Mouse (Mus musculus): Measurements from ENCODE around the gene Rpl41.
"Not testable (repeated sequence)": the region's sequence is repeated elsewhere in the genome, so short reads cannot be mapped to it uniquely, and the experiment has no call there.

Rpl41 gene

DNA sequence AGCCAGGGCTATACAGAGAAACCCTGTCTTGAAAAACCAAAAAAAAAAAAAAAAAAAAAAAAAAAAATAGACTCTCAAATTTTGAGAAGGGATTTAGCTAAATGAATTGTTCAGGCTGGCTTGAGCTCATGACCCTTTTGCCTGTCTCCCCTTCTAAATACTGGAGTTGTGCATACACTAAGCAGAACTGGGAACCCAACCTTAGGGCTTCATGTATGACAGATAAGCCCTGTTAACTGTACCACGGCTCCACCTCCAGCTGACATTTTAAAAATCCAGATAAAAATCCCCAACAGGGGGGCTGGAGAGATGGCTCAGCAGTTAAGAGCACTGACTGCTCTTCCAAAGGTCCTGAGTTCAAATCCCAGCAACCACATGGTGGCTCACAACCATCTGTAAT, 6.5 kb upstream of the Rpl41 start:
- DNase-seq (ENCODE audit: low spot score) = not testable (repeated sequence)

- not testable (repeated sequence) for DNase-seq (ENCODE audit: low spot score)
These were observed 1.2 kb upstream of the Rpl41 start for GRCm38 (mm10) chr10:128550144-128550823.

DNA sequence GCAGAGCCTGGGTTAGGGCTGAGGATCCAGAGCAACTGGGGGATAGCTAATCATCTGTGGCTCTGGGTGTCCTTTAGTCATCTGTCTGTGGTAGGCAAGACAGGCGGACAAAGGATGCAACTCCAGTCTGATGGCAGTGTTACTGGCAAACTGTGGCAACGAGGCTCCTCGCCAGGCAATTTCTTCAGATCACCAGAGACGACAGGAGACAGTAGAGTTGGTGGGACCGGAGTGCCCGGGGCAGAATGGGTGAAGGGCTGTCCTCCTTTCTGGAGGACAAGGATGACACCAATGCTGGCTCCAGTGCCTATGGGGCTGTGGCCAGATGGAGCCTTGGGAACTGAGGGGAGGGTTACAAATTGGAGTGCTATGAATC, 565 bp upstream of the Rpl41 start:
- DNase-seq (ENCODE audit: low spot score) = not testable (repeated sequence)

DNA sequence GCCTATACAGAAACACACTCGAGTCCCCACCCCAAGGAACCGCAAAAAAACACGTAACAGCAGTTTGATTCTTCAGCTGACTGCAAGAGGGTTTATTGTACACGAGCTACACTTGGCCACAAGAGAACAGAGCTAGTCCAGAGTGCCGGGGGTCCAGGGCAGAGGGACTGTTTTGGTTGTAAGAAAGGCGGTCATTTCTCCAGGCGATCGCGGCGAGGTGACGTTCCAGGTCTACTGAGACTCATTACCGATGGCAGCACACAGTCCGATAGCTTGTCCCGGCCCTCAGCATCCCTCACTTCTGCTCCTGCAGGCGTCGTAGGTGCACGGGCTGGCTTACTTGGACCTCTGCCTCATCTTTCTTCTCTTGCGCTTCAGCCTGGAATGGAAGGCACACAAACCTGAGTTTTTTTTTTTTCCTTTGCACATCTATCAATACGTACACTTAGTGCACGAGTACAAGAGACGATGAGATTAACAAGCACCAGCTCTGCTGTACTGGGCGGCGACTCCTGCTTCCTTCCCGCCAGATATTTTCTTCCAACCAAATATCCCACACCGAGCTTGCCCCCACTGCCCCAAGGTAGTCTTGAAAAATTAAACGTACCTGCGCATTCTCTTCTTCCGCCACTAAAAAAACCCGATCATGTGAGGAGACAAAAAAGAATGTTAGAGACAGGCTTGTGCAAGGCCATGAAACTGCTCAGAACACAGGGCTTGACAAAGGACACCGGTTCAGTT, 884 bp downstream of the Rpl41 start:
- not testable (repeated sequence) for DNase-seq (ENCODE audit: low spot score)

- peak; percentile 86 for DNase-seq (ENCODE audit: low spot score)
These were observed 1.6 kb downstream of the Rpl41 start, which contains the start of gene Zc3h10 for GRCm38 (mm10) chr10:128547361-128548032. Gene Zc3h10, minus strand, starts transcription at chr10:128547774.

DNA sequence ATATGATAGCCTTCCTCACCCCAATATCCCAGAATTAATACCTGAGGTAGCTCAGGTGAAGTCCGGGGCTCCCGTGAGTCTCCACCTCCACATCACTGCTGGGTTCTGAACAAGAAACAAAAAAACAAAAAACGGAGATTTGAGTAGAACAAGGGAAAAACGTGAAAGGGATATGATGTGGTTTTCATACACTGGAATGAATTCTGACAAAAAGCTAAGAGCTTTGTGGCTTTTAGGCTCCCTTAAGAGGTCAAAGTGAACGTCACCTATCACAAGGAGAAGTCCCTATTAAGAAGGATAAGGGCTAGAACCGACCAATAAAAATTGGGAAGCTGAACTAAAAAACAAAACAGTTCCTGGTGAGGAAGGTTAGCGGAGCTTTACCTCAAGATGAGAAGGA, 2.3 kb downstream of the Rpl41 start:
- no peak for DNase-seq (ENCODE audit: low spot score)

- DNase-seq (ENCODE audit: low spot score) = no peak
These were observed 2.7 kb downstream of the Rpl41 start for GRCm38 (mm10) chr10:128546361-128546760.

- no peak for DNase-seq (ENCODE audit: low spot score)
These were observed 3.6 kb downstream of the Rpl41 start for GRCm38 (mm10) chr10:128545570-128545898.

GRCm38 (mm10) chr10:128544674-128545569, 4.2 kb downstream of the Rpl41 start:
- DNase-seq (ENCODE audit: low spot score) = no peak

- no peak for DNase-seq (ENCODE audit: low spot score)
These were observed 4.9 kb downstream of the Rpl41 start for GRCm38 (mm10) chr10:128544151-128544657.

DNA sequence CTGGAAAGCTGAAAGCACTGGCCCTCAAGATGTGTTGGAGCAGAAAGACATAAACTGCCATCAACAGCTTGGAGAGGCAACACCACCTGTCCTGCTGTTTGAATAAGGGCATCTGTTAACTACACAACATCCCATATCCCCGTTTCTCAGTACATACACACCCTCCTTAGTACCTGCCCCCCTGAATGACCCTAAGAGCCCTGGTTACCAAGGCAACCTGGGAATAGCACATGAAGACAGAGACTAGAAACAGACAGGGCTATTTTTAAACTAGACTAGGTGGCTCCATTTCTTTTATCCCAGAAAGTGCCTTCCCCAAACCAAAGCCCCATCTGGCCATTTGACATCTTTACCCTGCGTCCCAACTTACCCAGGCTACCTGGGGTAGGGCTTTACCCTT, 6.0 kb downstream of the Rpl41 start:
- DNase-seq (ENCODE audit: low spot score) = no peak

- DNase-seq (ENCODE audit: low spot score) = no peak
These were observed 10.7 kb downstream of the Rpl41 start for GRCm38 (mm10) chr10:128538340-128538870.

GRCm38 (mm10) chr10:128536266-128536940, 12.7 kb downstream of the Rpl41 start:
- peak; percentile 85 for DNase-seq (ENCODE audit: low spot score)

DNA sequence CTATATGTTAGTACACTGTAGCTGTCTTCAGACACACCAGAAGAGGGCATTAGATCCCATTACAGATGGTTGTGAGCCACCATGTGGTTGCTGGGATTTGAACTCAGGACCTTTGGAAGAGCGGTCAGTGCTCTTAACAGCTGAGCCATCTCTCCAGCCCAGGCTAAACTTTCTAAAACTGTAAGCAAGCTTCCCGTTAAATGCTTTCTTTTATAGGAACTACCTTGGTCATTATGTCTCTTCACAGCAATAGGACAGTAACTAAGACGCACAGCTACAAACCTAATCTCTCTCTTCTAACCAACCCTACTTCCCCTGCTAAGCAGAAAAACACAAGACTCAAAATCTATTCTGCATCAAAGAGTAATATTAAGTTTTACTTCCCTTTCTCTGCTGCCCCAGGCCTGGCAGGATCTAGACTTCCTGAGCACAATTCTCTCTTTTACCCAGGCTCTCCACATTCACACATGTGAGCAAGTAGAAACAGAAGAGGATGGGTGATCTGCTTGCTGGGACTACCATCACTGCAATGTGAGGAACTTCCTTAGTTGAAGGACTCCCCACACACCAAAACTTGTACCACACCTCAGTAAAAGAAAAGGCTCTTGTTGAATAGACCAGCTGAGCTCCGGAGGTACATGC, 13.4 kb downstream of the Rpl41 start:
- no peak for DNase-seq (ENCODE audit: low spot score)

DNA sequence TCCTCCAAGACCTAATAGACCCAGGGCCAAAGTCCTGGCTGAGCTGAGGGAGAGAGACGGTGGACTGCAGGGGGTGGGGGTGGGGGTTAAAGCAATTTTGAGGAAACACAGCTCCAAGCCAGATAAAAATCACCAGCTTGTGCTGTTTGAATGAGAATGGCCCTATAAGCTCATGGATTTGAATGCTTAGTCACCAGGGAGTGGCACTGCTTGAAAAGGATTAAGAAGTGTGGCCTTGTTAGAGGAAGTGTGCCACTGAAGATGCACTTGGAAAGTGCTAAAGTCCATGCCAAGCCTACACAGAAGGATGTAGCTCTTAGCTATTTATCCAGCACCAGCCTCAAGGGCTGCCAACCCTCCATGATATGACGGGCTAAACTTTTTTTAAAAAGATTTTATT, 13.9 kb downstream of the Rpl41 start:
- no peak for DNase-seq (ENCODE audit: low spot score)

GRCm38 (mm10) chr10:128526366-128527356, 22.4 kb downstream of the Rpl41 start:
- DNase-seq (ENCODE audit: low spot score) = no peak

GRCm38 (mm10) chr10:128525671-128526308, 23.3 kb downstream of the Rpl41 start, which contains the start of gene Esyt1:
Gene Esyt1, minus strand, starts transcription at chr10:128525871.
- DNase-seq (ENCODE audit: low spot score) = peak; percentile 88

Measured in spleen, adult 12 weeks (tissue).